ENCODE assay signal across 26 mouse cellular contexts in the genomic region with DNA sequence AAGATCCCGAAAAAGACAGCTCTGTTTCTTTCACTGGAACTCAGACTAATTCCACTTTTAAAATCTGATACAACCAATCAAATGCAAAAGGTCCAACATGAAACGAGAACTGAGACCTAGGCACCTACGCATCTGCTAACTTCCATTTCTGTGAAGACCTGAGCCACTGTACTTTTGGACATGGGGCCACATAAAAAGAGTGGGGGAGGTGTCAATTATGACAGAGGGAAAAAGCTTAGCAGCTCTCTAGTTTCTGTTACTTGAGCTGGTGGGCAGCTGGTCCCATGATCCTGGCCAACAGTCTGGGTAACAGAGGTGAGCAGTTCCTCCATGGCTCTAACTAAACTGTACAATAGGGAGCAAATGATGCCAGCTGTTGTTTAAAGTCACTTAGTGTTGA. TPM values are rescaled to one million over a fixed set of nuclear protein-coding genes. Genes with fewer than 3 reads are reported as not detected.
DNase-seq lines count a peak whose midpoint lies in the region; ATAC-seq and TF ChIP-seq lines count a peak whose summit lies in the region.
"Had no signal": no experiment of that assay in that cellular context is flagged by ENCODE, and none has a peak within 500 bp of the region (broad histone marks: within the 10 kb centered on the region; RNA-seq: fewer than 3 reads in every experiment).

No protein-coding gene starts in this region.

- no peak overlapping the region for H3ac ChIP-seq in myocyte (ENCODE audit: control insufficient read depth, insufficient read length)

- H3K27ac ChIP-seq in embryonic facial prominence, embryonic 14.5 days (replicated peaks; ENCODE audit: low read depth, low read length), result no peak overlapping the region
- no peak overlapping the region for H3K27ac ChIP-seq in embryonic facial prominence, embryonic 10.5 days (replicated peaks)
- H3K27ac ChIP-seq: embryonic facial prominence, embryonic 12.5 days; embryonic facial prominence, embryonic 15.5 days; forebrain, embryonic 10.5 days; forebrain, embryonic 12.5 days had no signal

- no peak for TF ChIP-seq POLR2A in myocyte (IDR thresholded peaks at IDR 0.05; ENCODE audit: insufficient read length, low read depth)

- WGBS in embryonic facial prominence, embryonic 14.5 days, result 79% methylated on average over 3 of the region's 3 CpGs
- WGBS in embryonic facial prominence, embryonic 10.5 days, result 84% methylated on average over 3 of the region's 3 CpGs

- no peak overlapping the region for H3K4me3 ChIP-seq in embryonic facial prominence, embryonic 14.5 days (ENCODE audit: low read depth, low read length)
- no peak overlapping the region for H3K4me3 ChIP-seq in embryonic facial prominence, embryonic 10.5 days
- H3K4me3 ChIP-seq in myocyte, result no peak overlapping the region
- H3K4me3 ChIP-seq: embryonic facial prominence, embryonic 12.5 days; embryonic facial prominence, embryonic 15.5 days; erythroblast, embryonic 14.5 days; forebrain, embryonic 10.5 days; forebrain, embryonic 12.5 days had no signal

- no peaks in the 10 kb centered on the region for H3K36me3 ChIP-seq in embryonic facial prominence, embryonic 14.5 days (ENCODE audit: control insufficient read depth, insufficient read depth, low read length)
- no peaks in the 10 kb centered on the region for H3K36me3 ChIP-seq in embryonic facial prominence, embryonic 10.5 days (replicated peaks)
- no peaks in the 10 kb centered on the region for H3K36me3 ChIP-seq in myocyte (ENCODE audit: control insufficient read depth, insufficient read depth)
- H3K36me3 ChIP-seq: embryonic facial prominence, embryonic 12.5 days; embryonic facial prominence, embryonic 15.5 days; forebrain, embryonic 10.5 days; forebrain, embryonic 12.5 days; G1E had no signal

- ATAC-seq in embryonic facial prominence, embryonic 14.5 days (ENCODE audit: low read depth), result 0 out of 2 replicates have a peak, but pooled peaks have one; percentile 37
- ATAC-seq: activated CD4-positive, CD25-positive, alpha-beta regulatory T cell, adult 4 months; forebrain, embryonic 14.5 days; forebrain, embryonic 16.5 days; Patski had no signal

- no peak overlapping the region for H3K9ac ChIP-seq in embryonic facial prominence, embryonic 14.5 days (ENCODE audit: low read depth, low read length)
- H3K9ac ChIP-seq: embryonic facial prominence, embryonic 12.5 days; embryonic facial prominence, embryonic 15.5 days; forebrain, embryonic 12.5 days had no signal

- H3K4me2 ChIP-seq in embryonic facial prominence, embryonic 14.5 days (ENCODE audit: low read depth, low read length), result no peak overlapping the region
- no peak overlapping the region for H3K4me2 ChIP-seq in myocyte (ENCODE audit: low read depth)
- H3K4me2 ChIP-seq: embryonic facial prominence, embryonic 12.5 days; embryonic facial prominence, embryonic 15.5 days; forebrain, embryonic 12.5 days had no signal

- no peaks in the 10 kb centered on the region for H3K4me1 ChIP-seq in embryonic facial prominence, embryonic 14.5 days (ENCODE audit: control insufficient read depth, insufficient read depth, low read length)
- H3K4me1 ChIP-seq in embryonic facial prominence, embryonic 10.5 days, result no peaks in the 10 kb centered on the region
- H3K4me1 ChIP-seq: embryonic facial prominence, embryonic 12.5 days; embryonic facial prominence, embryonic 15.5 days; forebrain, embryonic 12.5 days had no signal

- peak; percentile 33 for DNase-seq in embryonic facial prominence, embryonic 14.5 days (ENCODE audit: low spot score)
- no peak for DNase-seq in embryonic facial prominence, embryonic 10.5 days (ENCODE audit: low spot score)
- peak; percentile 29 for DNase-seq in A20 (ENCODE audit: low read depth, low spot score)
- DNase-seq in urinary bladder, postnatal 36 days (ENCODE audit: low spot score in 2 of 2), result no peak
- DNase-seq in left cerebral cortex, adult 11 months (ENCODE audit: low spot score), result no peak
- DNase-seq: adrenal gland, adult 8-10 months; adrenal gland, postnatal 14 days; adrenal gland, postnatal 36 days; cerebellum, adult 11-12 months; cerebellum, adult 2 months; cerebellum, adult 9-10 months; cerebellum, postnatal 10 days; cerebellum, postnatal 25 days; embryo, embryonic 11 days had no signal

- no peaks in the 10 kb centered on the region for H3K27me3 ChIP-seq in embryonic facial prominence, embryonic 14.5 days (replicated peaks; ENCODE audit: control insufficient read depth, insufficient read depth, low read length)
- H3K27me3 ChIP-seq in embryonic facial prominence, embryonic 10.5 days (replicated peaks; ENCODE audit: low read depth, poor library complexity, severe bottlenecking), result peaks cover 20% of the 10 kb centered on the region; the same call in 1 of the 2 replicates
- H3K27me3 ChIP-seq in myocyte (ENCODE audit: control insufficient read depth, insufficient read depth, insufficient read length), result no peaks in the 10 kb centered on the region
- H3K27me3 ChIP-seq: embryonic facial prominence, embryonic 12.5 days; embryonic facial prominence, embryonic 15.5 days; forebrain, embryonic 12.5 days had no signal

- no peaks in the 10 kb centered on the region for H3K79me2 ChIP-seq in myocyte (ENCODE audit: control insufficient read depth, insufficient read depth)

- no peaks in the 10 kb centered on the region for H3K9me3 ChIP-seq in embryonic facial prominence, embryonic 14.5 days (ENCODE audit: control insufficient read depth, low read length)
- no peaks in the 10 kb centered on the region for H3K9me3 ChIP-seq in embryonic facial prominence, embryonic 10.5 days
- H3K9me3 ChIP-seq: embryonic facial prominence, embryonic 12.5 days; embryonic facial prominence, embryonic 15.5 days; forebrain, embryonic 10.5 days; forebrain, embryonic 12.5 days; G1E had no signal

TF ChIP-seq in myocyte, 11 proteins besides CTCF, POLR2A, EP300 and RAD21:
- TF ChIP-seq MYOG (IDR thresholded peaks at IDR 0.05; ENCODE audit: control insufficient read depth in 1 of 3, insufficient read depth in 1 of 3, insufficient read length in 2 of 3, low read depth in 2 of 3) (peak in 1 of 3 experiments; percentile 57), USF1 (IDR thresholded peaks at IDR 0.05; ENCODE audit: low read depth) (no peak), MYOD1 (IDR thresholded peaks at IDR 0.05; ENCODE audit: control insufficient read depth in 1 of 3, insufficient read length in 2 of 3, low read depth in 2 of 3) (peak in 2 of 3 experiments; percentile 30 to 44)

RNA-seq across cellular contexts. Expression of a gene that starts 11.8 kb away (rescaled TPM):
- polyA plus RNA-seq in embryonic facial prominence, embryonic 14.5 days (2014; fragmentation: Nextera tagmentation; extraction: Ambion mirVana), result 0.07 and 0.39 TPM in 2 replicates
- 0.42 and 0.63 TPM in 2 replicates for polyA plus RNA-seq in embryonic facial prominence, embryonic 10.5 days (2016; fragmentation: Nextera tagmentation; extraction: Ambion mirVana)
- polyA plus RNA-seq in myocyte (2012; fragmentation: generic; extraction: Trizol), result 0.01 TPM
- polyA plus RNA-seq: C2C12; cerebellum, adult 2 months; erythroblast, embryonic 14.5 days; G1E; Patski had no signal

RNA-seq across cellular contexts. Expression of a gene that starts 41.1 kb away (rescaled TPM):
- 2.6 and 2.7 TPM in 2 replicates for polyA plus RNA-seq in embryonic facial prominence, embryonic 14.5 days (2014; fragmentation: Nextera tagmentation; extraction: Ambion mirVana)
- 0.96 and 1.5 TPM in 2 replicates for polyA plus RNA-seq in embryonic facial prominence, embryonic 10.5 days (2016; fragmentation: Nextera tagmentation; extraction: Ambion mirVana)
- polyA plus RNA-seq in myocyte (2012; fragmentation: generic; extraction: Trizol), result not detected
- polyA plus RNA-seq: erythroblast, embryonic 14.5 days; G1E; Patski had no signal

Comparison
In these comparisons a context has a peak if more than half of its experiments do, and no peak if none do; other contexts are left out.
1. DNase-seq: peak in embryonic facial prominence, embryonic 14.5 days (single experiment) and A20 (single experiment); none in embryonic facial prominence, embryonic 10.5 days (single experiment), urinary bladder, postnatal 36 days (0 of 2) and left cerebral cortex, adult 11 months (single experiment).